Mouse (Mus musculus) heart, postnatal 0 days (tissue): Measurements from ENCODE around the gene Ppp2ca. TPM values are rescaled to one million over a fixed set of nuclear protein-coding genes. Genes with fewer than 3 reads are reported as not detected.

Experiments
- ATAC-seq: fragments of 200-750 bp; cut with Nextera tagmentation; 2 replicates; pipeline ENCODE4 v1.8.0; 2017; ENCODE audit warnings: low read depth, moderate number of reproducible peaks, moderate library complexity; ENCODE audit not compliant: insufficient read depth
- DNase-seq: peaks from one replicate; pipeline ENCODE4 v3.0.0-alpha.2; 2016; ENCODE audit warnings: low spot score
- H3K27ac ChIP-seq: fragments of 300-500 bp; sonication (generic); 2 replicates; pipeline ENCODE4 v1.5.1; 2014; ENCODE audit warnings: low read depth, mild to moderate bottlenecking
- H3K27me3 ChIP-seq: fragments of 300-500 bp; sonication (generic); 2 replicates; pipeline ENCODE4 v1.6.1; 2014; ENCODE audit warnings: low read length, mixed read lengths; ENCODE audit not compliant: control insufficient read depth, insufficient read depth
- H3K36me3 ChIP-seq: fragments of 300-500 bp; sonication (generic); replicated peaks from 2 replicates; pipeline ENCODE4 v1.6.1; 2014; ENCODE audit warnings: low read length, mixed read lengths; ENCODE audit not compliant: control insufficient read depth, insufficient read depth
- H3K4me1 ChIP-seq: fragments of 300-500 bp; sonication (generic); 2 replicates; pipeline ENCODE4 v1.6.1; 2014; ENCODE audit warnings: antibody characterized with exemption; ENCODE audit not compliant: control insufficient read depth, insufficient read depth
- H3K4me2 ChIP-seq: fragments of 300-500 bp; sonication (generic); 2 replicates; pipeline ENCODE4 v1.6.1; 2014; ENCODE audit warnings: low read depth, mild to moderate bottlenecking, low read length, moderate library complexity
- H3K4me3 ChIP-seq: fragments of 300-500 bp; sonication (generic); 2 replicates; pipeline ENCODE4 v1.5.1; 2014; ENCODE audit warnings: low read depth, low read length
- H3K9ac ChIP-seq: fragments of 300-500 bp; sonication (generic); replicated peaks from 2 replicates; pipeline ENCODE4 v1.6.1; 2014; ENCODE audit warnings: low read depth, low read length, mixed read lengths
- H3K9me3 ChIP-seq: fragments of 300-500 bp; sonication (generic); replicated peaks from 2 replicates; pipeline ENCODE4 v1.6.1; 2016; ENCODE audit warnings: low read length; ENCODE audit not compliant: control insufficient read depth
- CTCF ChIP-seq: IDR thresholded peaks from 2 replicates; pipeline ENCODE4 v1.5.1; 2016; ENCODE audit warnings: antibody characterized with exemption, control low read depth, low read depth
- EP300 ChIP-seq: IDR thresholded peaks from 2 replicates; pipeline ENCODE4 v1.6.1; 2016; ENCODE audit warnings: antibody characterized with exemption, low read depth
- WGBS: fragments of 180-500 bp; shearing (Covaris S2); extraction: QIAGEN DNeasy Blood & Tissue Kit; methylation state at CpG from one replicate; pipeline ENCODE4 v1.1.7; 2014; 5-methylcytosine and 5-hydroxymethylcytosine counted together
- polyA plus RNA-seq: library from polyadenylated mRNA; unstranded; fragments of >200 nt; fragmentation: Nextera tagmentation; extraction: Ambion mirVana; gene quantifications from 2 replicates; pipeline ENCODE4 v1.2.1, GENCODE M21; 2015
- total RNA-seq: library from RNA; depleted of rRNA; stranded (reverse); fragments of >200 nt; gene quantifications from 2 replicates; pipeline ENCODE4 v1.2.3, GENCODE M21; 2014; ENCODE audit warnings: low replicate concordance

The Ppp2ca gene
- total and polyA plus RNA-seq, 2 experiments from 2014 or later: 53.3 to 68.0 TPM

DNA sequence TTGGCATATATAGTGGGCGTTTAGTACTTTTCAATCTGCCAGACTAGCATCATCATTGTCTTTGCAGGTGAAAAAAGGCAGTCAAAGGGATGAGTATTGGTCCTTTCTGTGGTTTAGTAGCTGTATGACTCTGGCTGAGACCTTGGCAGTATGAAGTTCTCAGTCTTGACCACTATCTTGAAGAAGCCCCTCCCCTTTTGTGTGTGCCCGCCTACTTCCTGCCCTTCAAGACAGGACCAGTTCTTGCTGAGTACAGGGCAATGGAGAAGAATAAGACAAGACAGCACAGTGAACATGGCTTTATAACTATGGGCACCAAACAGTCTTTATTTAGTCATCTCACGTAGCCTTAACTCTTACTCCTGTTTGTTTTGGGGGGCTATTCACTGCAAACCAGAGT is 1.5 kb upstream of the Ppp2ca start:
- Histone ChIP-seq H3K27me3 (no peaks in the 10 kb centered on the region), H3K4me1 (peaks cover 31% of the 10 kb centered on the region), H3K9ac (no peak overlapping the region), H3K27ac (no peak overlapping the region), H3K36me3 (no peaks in the 10 kb centered on the region), H3K4me2 (no peak overlapping the region), H3K9me3 (no peaks in the 10 kb centered on the region), H3K4me3 (no peak overlapping the region)
- TF ChIP-seq EP300: no peak
- TF ChIP-seq CTCF: no peak
- DNase-seq (no peak), ATAC-seq (no peak)
- WGBS: 67% methylated on average over 3 of the region's 3 CpGs

DNA sequence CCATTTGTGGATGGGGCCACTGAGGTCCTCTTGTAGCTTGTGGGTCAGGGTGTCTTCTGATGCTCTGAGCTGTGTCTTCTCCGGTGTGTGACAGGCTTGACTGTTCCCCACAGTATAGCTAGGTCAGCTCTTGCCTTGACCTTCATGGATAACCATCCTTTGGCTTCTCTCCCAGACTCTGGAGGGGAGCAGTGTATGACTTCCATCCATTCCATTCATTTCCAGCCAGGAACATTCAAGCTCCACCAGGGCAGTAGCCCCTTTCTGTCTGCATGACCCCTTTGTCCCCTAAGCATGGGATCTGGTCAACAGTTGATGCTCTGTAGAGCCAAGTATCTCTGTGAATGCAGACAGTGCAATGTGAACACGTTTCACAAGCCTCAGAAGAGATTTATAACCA is 885 bp upstream of the Ppp2ca start:
- Histone ChIP-seq H3K4me3 (no peak overlapping the region), H3K9ac (no peak overlapping the region; the same call in 1 of the 2 replicates)
- 35% methylated on average over 2 of the region's 2 CpGs for WGBS

DNA sequence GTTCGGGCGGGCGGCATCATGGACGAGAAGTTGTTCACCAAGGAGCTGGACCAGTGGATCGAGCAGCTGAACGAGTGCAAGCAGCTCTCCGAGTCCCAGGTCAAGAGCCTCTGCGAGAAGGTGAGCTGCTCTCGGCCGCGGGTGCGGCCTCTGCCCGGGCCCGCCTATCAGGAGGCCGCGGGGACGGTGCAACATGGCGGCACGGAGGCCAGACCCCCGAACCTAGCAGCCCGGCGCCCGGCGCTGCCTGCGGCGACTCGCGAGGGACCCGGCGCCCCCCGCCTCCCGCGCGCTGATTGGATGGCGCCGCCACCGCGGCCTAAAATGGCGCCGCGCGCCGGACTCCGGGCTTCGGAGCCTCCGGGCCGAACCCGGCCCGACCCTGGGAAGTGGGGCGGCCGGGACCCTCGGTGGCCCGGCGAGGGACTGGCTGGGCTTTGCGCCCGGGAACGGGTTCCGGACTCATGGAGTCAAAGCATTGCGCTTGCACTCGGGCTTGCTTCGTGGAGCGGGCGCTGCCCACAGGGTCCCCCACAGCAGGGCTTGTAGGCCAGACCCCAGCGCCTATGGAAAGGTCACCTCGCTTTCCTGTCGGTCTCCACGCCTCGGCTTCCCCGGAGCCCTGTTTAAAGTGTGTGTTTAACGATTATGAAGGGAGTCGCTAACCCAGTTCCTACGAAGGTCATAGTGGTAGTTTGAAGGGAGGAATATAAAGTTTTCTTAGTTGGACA is 715 bp downstream of the Ppp2ca start:
- under 1% methylated on average over 66 of the region's 72 CpGs for WGBS
- Histone ChIP-seq H3K36me3 (no peaks in the 10 kb centered on the region), H3K4me2 (peak overlapping the region; percentile 62), H3K4me1 (peaks cover 49% of the 10 kb centered on the region), H3K27ac (peak overlapping the region; percentile 100), H3K4me3 (peak overlapping the region; percentile 96), H3K9ac (peak overlapping the region; percentile 100), H3K9me3 (no peaks in the 10 kb centered on the region), H3K27me3 (no peaks in the 10 kb centered on the region)
- ATAC-seq (peak; percentile 79), DNase-seq (peak; percentile 68)
- TF ChIP-seq EP300: no peak
- no peak for TF ChIP-seq CTCF

More for the DNA sequence above, 885 bp upstream of the Ppp2ca start:
- no peak for TF ChIP-seq CTCF
- no peak for TF ChIP-seq EP300
- Histone ChIP-seq H3K36me3 (no peaks in the 10 kb centered on the region), H3K27ac (peak overlapping the region; percentile 100), H3K27me3 (no peaks in the 10 kb centered on the region), H3K4me1 (peaks cover 33% of the 10 kb centered on the region), H3K4me2 (peak overlapping the region; percentile 64; the same call in 1 of the 2 replicates), H3K9me3 (no peaks in the 10 kb centered on the region)
- ATAC-seq: no peak
- DNase-seq: peak; percentile 45

DNA sequence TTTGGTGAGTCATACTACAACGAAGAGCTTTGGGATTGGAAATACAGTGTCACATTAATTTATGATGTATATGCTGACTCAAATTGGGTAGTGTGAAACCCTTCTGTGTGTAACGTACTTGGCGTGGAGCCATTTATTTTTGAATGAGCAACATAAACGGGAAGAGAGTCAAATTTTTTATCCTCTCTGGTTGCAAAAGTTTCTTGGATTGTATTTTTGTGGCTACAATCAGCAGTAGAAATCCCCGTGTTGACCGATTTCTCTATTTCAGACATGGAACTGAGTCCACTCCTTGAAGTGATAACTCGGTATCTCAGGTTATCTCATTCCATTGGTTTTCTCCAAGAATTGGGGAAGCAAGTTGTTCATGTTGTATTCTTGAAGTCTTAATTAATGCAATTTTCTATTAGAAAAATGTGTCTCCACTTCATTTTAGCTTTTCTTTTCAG is 1.3 kb downstream of the Ppp2ca start:
- Histone ChIP-seq H3K36me3 (no peaks in the 10 kb centered on the region), H3K9me3 (no peaks in the 10 kb centered on the region), H3K4me1 (peaks cover 55% of the 10 kb centered on the region), H3K27ac (peak overlapping the region; percentile 100), H3K4me3 (peak overlapping the region; percentile 96), H3K9ac (peak overlapping the region; percentile 100), H3K4me2 (peak overlapping the region; percentile 62), H3K27me3 (no peaks in the 10 kb centered on the region)
- WGBS: 2% methylated on average over 7 of the region's 7 CpGs
- no peak for TF ChIP-seq CTCF
- TF ChIP-seq EP300: no peak
- ATAC-seq (no peak), DNase-seq (peak; percentile 40)

DNA sequence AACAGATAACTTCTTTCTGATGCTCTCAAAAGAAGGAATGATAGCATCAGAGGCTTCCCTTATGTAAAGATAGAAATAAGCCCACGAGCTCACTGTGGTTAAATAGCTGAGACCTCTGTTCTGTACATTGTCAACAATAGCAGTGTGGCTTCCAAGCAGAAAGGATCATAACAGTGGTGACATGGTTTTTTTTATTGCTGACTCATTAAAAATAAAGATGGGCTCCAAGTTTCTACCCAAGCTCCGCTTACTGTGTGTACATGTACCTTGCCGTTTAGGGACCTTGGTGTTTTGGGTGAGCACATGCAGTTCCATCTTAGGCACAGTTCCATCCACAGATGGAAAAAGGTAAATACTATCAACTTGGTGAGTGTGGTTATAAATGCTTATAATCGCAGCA is 4.5 kb downstream of the Ppp2ca start:
- H3K36me3 ChIP-seq: no peaks in the 10 kb centered on the region

DNA sequence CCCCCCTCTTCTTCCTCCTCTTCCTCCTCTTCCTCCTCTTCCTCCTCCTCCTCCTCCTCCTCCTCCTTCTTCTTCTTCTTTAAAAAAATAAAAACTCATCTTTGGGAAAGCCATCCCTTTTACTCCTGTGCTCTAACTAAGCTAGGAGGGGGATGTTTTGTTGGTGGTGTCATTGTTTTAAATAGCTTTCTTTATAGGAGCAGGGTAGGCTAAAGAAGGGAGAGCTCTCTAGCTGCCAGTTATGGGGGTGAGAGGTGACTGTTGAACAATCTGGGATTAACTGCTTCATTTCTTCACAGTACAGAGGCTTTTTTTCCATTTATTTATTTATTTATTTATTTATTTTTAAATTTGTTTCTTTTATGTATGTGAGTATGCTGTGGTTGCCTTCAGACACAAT is 7.0 kb downstream of the Ppp2ca start:
- Histone ChIP-seq H3K9ac (no peak overlapping the region), H3K9me3 (no peaks in the 10 kb centered on the region), H3K4me2 (peak overlapping the region; percentile 31; the same call in 1 of the 2 replicates), H3K27me3 (no peaks in the 10 kb centered on the region), H3K4me1 (peaks cover 54% of the 10 kb centered on the region), H3K36me3 (no peaks in the 10 kb centered on the region), H3K27ac (peak overlapping the region; percentile 71), H3K4me3 (no peak overlapping the region)
- DNase-seq (peak; percentile 75), ATAC-seq (peak; percentile 91)
- TF ChIP-seq CTCF (no peak), EP300 (no peak)

More for the DNA sequence above, 4.5 kb downstream of the Ppp2ca start:
- WGBS: 59% methylated on average over 4 of the region's 4 CpGs
- no peak for TF ChIP-seq EP300
- no peak for TF ChIP-seq CTCF
- Histone ChIP-seq H3K27ac (no peak overlapping the region), H3K4me1 (peaks cover 61% of the 10 kb centered on the region), H3K27me3 (no peaks in the 10 kb centered on the region), H3K9me3 (no peaks in the 10 kb centered on the region), H3K4me2 (no peak overlapping the region), H3K4me3 (no peak overlapping the region), H3K9ac (no peak overlapping the region)
- DNase-seq: no peak
- no peak for ATAC-seq
